Mouse (Mus musculus): ENCODE results near the gene Fam214a.

DNA sequence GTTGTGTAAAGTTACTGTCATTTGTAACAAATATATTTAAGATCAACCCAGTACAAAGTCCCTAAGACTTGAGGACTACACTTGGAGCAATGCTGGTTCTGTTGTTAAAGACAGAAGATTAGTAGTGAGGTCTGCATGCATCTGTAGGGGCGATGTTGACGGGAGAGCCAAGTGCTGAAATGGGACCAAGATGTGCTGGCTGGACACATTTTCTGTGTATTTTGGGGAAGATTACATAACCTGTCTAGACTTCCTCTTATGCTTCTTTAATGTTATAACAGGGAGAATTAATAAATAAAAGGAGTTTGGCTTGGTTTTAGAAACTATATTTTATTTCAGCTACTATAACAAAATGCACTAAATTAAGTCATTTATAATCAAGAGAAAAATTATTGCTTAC lies 37.3 kb downstream of the Fam214a start:
- TF ChIP-seq GATA1 (IDR thresholded peaks at IDR 0.05; ENCODE audit: borderline replicate concordance, low read length) (no peak), FLI1 (IDR thresholded peaks at IDR 0.05; ENCODE audit: low read length) (no peak)
